Mouse (Mus musculus) stomach, embryonic 14.5 days (tissue): ENCODE measurements around the gene Mif. TPM values are rescaled to one million over a fixed set of nuclear protein-coding genes. Genes with fewer than 3 reads are reported as not detected.

Source experiments
- ATAC-seq: fragments of 200-750 bp; cut with Nextera tagmentation; 2 replicates; pipeline ENCODE4 v1.8.0; 2017; ENCODE audit warnings: low read depth, moderate TSS enrichment; ENCODE audit not compliant: insufficient number of reproducible peaks, insufficient read depth, low FRiP score
- H3K27ac ChIP-seq: fragments of 300-500 bp; sonication (generic); 2 replicates; pipeline ENCODE4 v1.5.1; 2014; ENCODE audit warnings: mild to moderate bottlenecking, low read length, moderate library complexity, mixed read lengths
- H3K27me3 ChIP-seq: fragments of 300-500 bp; sonication (generic); 2 replicates; pipeline ENCODE4 v1.6.1; 2014; ENCODE audit warnings: low read length, control low read depth, mixed read lengths; ENCODE audit not compliant: control insufficient read depth, insufficient read depth
- H3K36me3 ChIP-seq: fragments of 300-500 bp; sonication (generic); 2 replicates; pipeline ENCODE4 v1.6.1; 2014; ENCODE audit warnings: mild to moderate bottlenecking, control low read depth, low read length, moderate library complexity, mixed read lengths; ENCODE audit not compliant: control insufficient read depth, insufficient read depth
- H3K4me1 ChIP-seq: fragments of 300-500 bp; sonication (generic); 2 replicates; pipeline ENCODE4 v1.6.1; 2014; ENCODE audit warnings: low read length, control low read depth, mixed read lengths; ENCODE audit not compliant: control insufficient read depth, insufficient read depth
- H3K4me2 ChIP-seq: fragments of 300-500 bp; sonication (generic); replicated peaks from 2 replicates; pipeline ENCODE4 v1.6.1; 2014; ENCODE audit warnings: low read depth, low read length, control low read depth
- H3K4me3 ChIP-seq: fragments of 300-500 bp; sonication (generic); 2 replicates; pipeline ENCODE4 v1.5.1; 2014; ENCODE audit warnings: low read depth, low read length, control low read depth
- H3K9ac ChIP-seq: fragments of 300-500 bp; sonication (generic); replicated peaks from 2 replicates; pipeline ENCODE4 v1.6.1; 2014; ENCODE audit warnings: low read depth, mild to moderate bottlenecking, control low read depth, low read length, moderate library complexity, mixed read lengths
- H3K9me3 ChIP-seq: fragments of 300-500 bp; sonication (generic); 2 replicates; pipeline ENCODE4 v1.6.1; 2016; ENCODE audit warnings: low read depth, low read length, control low read depth; ENCODE audit not compliant: control insufficient read depth
- WGBS: fragments of 180-500 bp; shearing (Covaris S2); extraction: QIAGEN DNeasy Blood & Tissue Kit; methylation state at CpG from one replicate; pipeline ENCODE4 v1.1.7; 2014; 5-methylcytosine and 5-hydroxymethylcytosine counted together
- polyA plus RNA-seq: library from polyadenylated mRNA; unstranded; fragments of >200 nt; fragmentation: Nextera tagmentation; extraction: Ambion mirVana; gene quantifications from 2 replicates; pipeline ENCODE4 v1.2.1, GENCODE M21; 2014

Gene Mif
- polyA plus RNA-seq, 1 experiment from 2014 or later: 2,198 TPM

DNA sequence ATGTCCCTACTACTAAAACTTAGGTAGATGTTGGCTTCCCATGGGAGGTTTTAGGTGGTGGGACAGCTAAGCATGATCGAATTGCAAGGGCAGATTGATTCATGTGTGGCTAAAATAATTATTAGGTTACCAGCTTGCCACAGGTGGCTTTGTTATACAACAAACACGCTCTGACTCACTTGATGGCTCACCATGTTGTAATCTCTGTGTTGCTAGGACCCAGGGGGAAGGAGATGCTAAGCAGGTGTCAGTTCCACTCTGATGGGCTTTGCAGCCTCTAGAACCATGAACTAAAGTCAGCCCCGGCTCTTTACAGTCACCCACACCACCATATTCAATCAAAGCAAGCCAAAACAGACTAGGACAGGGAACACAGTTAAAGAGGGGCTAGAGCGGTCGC is 40.2 kb downstream of the Mif start:
- ATAC-seq: no peak
- H3K4me3 ChIP-seq: no peak overlapping the region

GRCm38 (mm10) chr10:75818641-75819040 is 41.4 kb downstream of the Mif start:
- Histone ChIP-seq H3K27ac (no peak overlapping the region), H3K4me1 (no peaks in the 10 kb centered on the region), H3K4me3 (no peak overlapping the region), H3K9me3 (no peaks in the 10 kb centered on the region), H3K9ac (no peak overlapping the region), H3K36me3 (no peaks in the 10 kb centered on the region), H3K27me3 (no peaks in the 10 kb centered on the region), H3K4me2 (no peak overlapping the region)
- WGBS: 52% methylated on average over 10 of the region's 10 CpGs
- no peak for ATAC-seq

More for the DNA sequence above, 40.2 kb downstream of the Mif start:
- Histone ChIP-seq H3K27me3 (no peaks in the 10 kb centered on the region), H3K36me3 (no peaks in the 10 kb centered on the region), H3K9ac (no peak overlapping the region), H3K9me3 (no peaks in the 10 kb centered on the region), H3K4me1 (no peaks in the 10 kb centered on the region), H3K4me2 (no peak overlapping the region), H3K27ac (no peak overlapping the region)
- 85% methylated on average over 5 of the region's 5 CpGs for WGBS

Other genes with a start within 250 kb of the Mif start
- 8.3 and 10.2 TPM in 2 replicates for gene Susd2, start 216.2 kb downstream of the Mif start, polyA plus RNA-seq
- gene Cabin1, start 95.9 kb downstream of the Mif start, polyA plus RNA-seq: 42.7 and 49.0 TPM in 2 replicates
- 65.3 and 65.5 TPM in 2 replicates for gene Ddt, start 86.8 kb downstream of the Mif start, polyA plus RNA-seq
- not detected in 2 replicates for gene Gm20441, start 79.3 kb downstream of the Mif start, polyA plus RNA-seq
- gene Gstt3, start 78.8 kb downstream of the Mif start, polyA plus RNA-seq: 46.5 and 48.5 TPM in 2 replicates
- gene Gstt1, start 61.7 kb downstream of the Mif start, polyA plus RNA-seq: 11.6 and 12.6 TPM in 2 replicates
- not detected in 2 replicates for gene Gstt4, start 37.7 kb downstream of the Mif start, polyA plus RNA-seq
- gene Gstt2, start 22.8 kb downstream of the Mif start, polyA plus RNA-seq: 43.5 and 47.4 TPM in 2 replicates
- 2.3 and 3.3 TPM in 2 replicates for gene Derl3, start 33.2 kb upstream of the Mif start, polyA plus RNA-seq
- 182 and 197 TPM in 2 replicates for gene Smarcb1, start 61.4 kb upstream of the Mif start, polyA plus RNA-seq
- gene Chchd10, start 72.9 kb upstream of the Mif start, polyA plus RNA-seq: 40.3 and 47.6 TPM in 2 replicates
- gene Mmp11, start 76.3 kb upstream of the Mif start, polyA plus RNA-seq: 47.9 and 59.5 TPM in 2 replicates
- gene Gm867, start 80.4 kb upstream of the Mif start, polyA plus RNA-seq: not detected in 2 replicates
- 0.88 and 1.3 TPM in 2 replicates for gene Vpreb3, start 82.8 kb upstream of the Mif start, polyA plus RNA-seq
- not detected in 2 replicates for gene Gm5134, start 94.3 kb upstream of the Mif start, polyA plus RNA-seq
- 23.2 and 24.8 TPM in 2 replicates for gene Zfp280b, start 172.4 kb upstream of the Mif start, polyA plus RNA-seq